Mouse (Mus musculus) urinary bladder, postnatal 10 days (tissue): Measurements from ENCODE around the gene Vmn2r117.
"Not testable (repeated sequence)": the region's sequence is repeated elsewhere in the genome, so short reads cannot be mapped to it uniquely, and the experiment has no call there.

Experiments
- DNase-seq: peaks from one replicate; pipeline ENCODE4 v3.0.0; 2022; ENCODE audit warnings: low spot score

The Vmn2r117 gene

GRCm38 (mm10) chr17:23479599-23479998 is at the start of gene Vmn2r117:
Vmn2r117 (minus strand) TSS chr17:23479699.
- not testable (repeated sequence) for DNase-seq

GRCm38 (mm10) chr17:23522941-23523732 is 43.6 kb upstream of the Vmn2r117 start:
- DNase-seq, result not testable (repeated sequence)

- no peak for DNase-seq
Measured at GRCm38 (mm10) chr17:23518701-23519423, 39.4 kb upstream of the Vmn2r117 start.

GRCm38 (mm10) chr17:23433150-23433679 is 46.3 kb downstream of the Vmn2r117 start:
- DNase-seq, result no peak
